Mouse (Mus musculus) CD8-positive naive resting alpha-beta T cell, adult 2 months (primary cell): ENCODE measurements around the gene Esp16.
"Not testable (repeated sequence)": the region's sequence is repeated elsewhere in the genome, so short reads cannot be mapped to it uniquely, and the experiment has no call there.

Experiments used
- DNase-seq, 2 experiments: peaks; one replicate each; pipeline ENCODE4 v3.0.0; 2022; ENCODE audit warnings: low read depth in 2 of 2, low spot score in 2 of 2

Esp16 gene

GRCm38 (mm10) chr17:39535842-39536241 lies at the start of gene Esp16:
Gene Esp16 (plus strand): TSS chr17:39536142.
- DNase-seq: not testable (repeated sequence)

- DNase-seq: not testable (repeated sequence)
These were observed 37.9 kb upstream of the Esp16 start for GRCm38 (mm10) chr17:39498043-39498442.
